Mouse (Mus musculus): ENCODE results near the gene Igtp.
"Not testable (repeated sequence)": the region's sequence is repeated elsewhere in the genome, so short reads cannot be mapped to it uniquely, and the experiment has no call there.

The Igtp gene

DNA sequence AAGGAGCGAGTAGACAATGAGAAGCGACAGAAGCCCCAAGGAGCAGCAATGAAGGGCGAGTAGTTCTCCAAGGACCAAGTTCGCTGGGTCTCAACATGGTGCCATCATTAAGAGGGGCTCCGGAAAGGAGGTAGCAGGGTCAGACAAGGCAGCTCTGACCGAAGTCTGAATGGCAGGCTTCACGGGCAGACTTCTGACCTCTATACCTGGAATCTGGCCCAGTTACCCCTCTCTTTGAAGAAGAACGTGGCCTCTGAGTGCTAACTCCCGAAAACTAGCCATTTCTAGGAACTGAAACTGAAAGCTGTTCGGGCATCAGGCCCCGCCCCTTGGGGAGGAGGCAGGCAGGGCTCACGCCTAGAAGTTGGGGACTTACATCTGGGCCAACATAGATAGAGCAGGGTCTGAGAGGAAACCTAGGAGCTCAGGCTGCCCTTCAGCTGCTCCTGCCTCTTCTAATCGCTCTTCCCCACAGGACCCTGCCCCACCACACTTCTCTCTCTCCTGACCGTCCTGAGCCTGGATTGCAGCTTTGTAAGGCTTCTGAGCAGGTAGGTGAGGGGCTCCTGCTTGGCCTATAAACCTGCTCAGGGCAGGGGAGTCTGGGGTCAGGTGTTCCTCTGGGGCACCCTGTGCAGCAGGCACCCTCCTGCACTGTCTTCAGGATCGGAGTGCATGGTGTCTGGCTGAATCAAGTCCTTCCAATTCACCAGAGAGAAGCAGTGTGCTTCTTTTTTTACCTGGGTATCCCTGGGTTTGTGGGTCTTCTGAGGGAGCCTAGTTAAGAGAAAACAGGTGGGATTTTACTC lies at the start of gene Igtp, which contains the start of gene Irgm2:
Igtp (plus strand) TSS at position 328 of the 809 bp plus-strand sequence.
Irgm2 (plus strand) TSS at position 390 of the 809 bp plus-strand sequence.
- DNase-seq (ENCODE audit: low spot score) = peak; percentile 59

DNA sequence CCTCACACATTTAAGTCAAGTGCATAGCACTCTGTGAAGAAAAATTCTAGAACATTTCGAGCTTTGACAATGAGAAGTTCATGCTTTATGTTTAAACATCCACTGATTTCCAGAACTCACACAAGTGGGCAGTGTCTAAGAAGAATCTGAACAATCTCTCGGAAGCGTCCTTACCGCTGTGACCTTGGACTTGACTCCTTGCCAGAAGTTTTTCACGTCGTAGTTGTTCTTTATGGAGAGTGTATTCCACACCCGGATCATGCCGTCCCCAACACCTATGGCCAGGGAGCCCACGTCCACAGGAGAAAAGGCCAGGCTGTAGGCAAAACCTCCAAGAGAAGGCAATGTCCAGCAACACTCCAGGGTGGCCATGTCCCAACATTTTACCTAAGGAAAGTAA lies 43.9 kb upstream of the Igtp start:
- DNase-seq (ENCODE audit: low spot score) = no peak

DNA sequence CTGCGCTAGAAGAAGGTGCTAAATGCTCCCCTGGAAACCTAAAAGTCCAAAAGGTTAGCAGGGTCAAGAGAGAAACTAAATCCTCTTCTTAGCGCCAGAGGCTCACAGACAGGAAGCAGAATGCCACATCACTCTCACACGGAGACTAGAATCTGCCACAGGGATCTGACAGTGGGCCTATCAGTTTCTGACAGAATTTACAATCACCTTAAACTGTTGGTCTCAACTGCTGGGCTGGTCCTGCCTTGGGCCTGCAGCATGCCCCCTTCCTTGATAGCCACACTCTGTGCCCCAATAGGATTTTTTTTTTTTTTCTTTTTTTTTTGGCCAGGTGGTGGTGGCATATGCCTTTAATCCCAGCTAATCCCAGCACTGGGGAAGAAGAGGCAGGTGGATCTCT lies 42.5 kb upstream of the Igtp start:
- DNase-seq (ENCODE audit: low spot score) = no peak

DNA sequence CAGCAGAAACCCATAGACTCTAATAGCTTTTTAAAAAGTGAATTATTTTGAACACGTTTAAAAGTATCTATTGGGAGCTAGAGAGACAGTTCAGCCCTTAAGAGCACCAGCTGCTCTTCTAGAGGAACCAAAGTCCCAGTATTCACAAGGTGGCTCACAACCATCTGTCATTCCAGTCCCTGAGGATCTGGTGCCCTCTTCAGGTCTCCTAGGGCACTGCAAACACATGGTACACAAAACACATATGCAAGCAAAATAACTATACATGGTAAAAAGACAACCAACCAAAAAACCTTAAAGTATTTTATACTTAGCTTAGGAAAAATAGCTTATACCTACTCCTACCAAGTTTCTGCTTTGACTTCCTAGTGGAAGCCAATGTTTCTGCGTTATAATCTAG lies 34.3 kb upstream of the Igtp start:
- no peak for DNase-seq (ENCODE audit: low spot score)

DNA sequence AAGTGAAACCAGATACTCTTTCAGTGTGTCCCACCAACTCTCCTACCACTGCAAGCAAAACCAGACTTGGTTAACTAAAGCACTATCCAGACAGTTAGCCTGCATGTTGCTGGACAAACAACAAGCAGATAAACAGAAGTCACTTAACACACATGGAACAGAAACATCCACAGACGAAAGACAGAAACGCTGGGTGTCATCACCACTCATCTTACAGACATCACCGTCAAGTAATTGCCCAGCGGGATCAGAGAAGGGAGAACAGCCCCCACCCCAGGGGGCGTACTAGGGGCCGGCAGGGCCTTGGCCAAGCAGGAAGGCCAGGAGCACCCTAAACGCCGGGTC lies 31.6 kb upstream of the Igtp start:
- DNase-seq (ENCODE audit: low spot score) = no peak

DNA sequence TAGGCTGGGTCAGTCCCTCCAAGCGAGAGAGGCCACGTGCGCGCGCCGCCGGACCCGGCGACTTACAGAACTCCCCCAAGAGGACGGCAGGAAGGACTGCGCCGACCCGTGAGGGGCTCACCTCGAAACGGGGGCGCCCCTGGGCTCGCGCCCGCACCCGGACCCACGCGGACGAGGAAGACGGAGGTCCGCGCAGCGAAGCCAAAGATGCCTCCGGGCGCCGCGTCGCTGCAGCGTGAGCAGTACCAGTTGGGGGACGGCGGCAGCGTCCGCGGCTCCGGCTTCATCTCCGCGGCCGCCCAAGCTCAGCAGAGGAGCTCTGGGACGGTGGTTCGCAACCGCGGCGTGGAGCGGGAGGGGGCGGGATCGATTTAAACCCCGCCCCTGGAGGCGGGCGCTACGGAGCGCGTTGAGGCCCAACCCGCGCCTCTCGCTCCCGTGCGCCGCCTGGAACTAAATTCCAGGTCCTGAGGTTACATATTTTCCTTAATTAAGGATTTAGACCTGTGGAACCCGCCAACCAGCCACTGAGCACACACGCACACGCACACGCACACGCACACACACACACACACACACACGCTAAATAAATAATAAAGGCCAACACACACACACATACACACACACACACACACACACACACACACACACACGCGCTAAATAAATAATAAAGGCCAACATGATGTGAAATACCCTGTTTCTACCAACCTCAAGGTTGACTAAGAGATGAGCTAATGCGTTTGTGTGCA lies 31.0 kb upstream of the Igtp start, which contains the start of gene Gemin5:
Gemin5 (minus strand) TSS at position 373 of the 749 bp plus-strand sequence.
- peak; percentile 93 for DNase-seq (ENCODE audit: low spot score)

DNA sequence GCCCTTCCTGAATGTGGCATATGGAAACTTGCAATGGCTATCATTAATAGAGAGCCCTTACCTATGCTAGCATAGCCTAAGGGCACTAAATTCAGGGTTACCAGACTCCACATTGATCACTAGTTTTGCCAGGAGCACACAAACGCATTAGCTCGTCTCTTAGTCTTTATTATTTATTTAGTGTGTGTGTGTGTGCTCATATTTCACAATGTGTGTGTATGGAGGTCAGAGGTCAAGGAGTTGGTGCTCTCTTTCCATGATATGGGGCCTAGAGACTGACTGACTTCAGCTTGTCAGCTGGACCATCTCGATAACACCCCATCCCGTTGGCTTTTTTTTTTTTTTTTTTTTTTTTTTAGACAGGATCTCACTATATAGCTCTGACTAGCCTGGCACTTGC lies 29.7 kb upstream of the Igtp start:
- no peak for DNase-seq (ENCODE audit: low spot score)

DNA sequence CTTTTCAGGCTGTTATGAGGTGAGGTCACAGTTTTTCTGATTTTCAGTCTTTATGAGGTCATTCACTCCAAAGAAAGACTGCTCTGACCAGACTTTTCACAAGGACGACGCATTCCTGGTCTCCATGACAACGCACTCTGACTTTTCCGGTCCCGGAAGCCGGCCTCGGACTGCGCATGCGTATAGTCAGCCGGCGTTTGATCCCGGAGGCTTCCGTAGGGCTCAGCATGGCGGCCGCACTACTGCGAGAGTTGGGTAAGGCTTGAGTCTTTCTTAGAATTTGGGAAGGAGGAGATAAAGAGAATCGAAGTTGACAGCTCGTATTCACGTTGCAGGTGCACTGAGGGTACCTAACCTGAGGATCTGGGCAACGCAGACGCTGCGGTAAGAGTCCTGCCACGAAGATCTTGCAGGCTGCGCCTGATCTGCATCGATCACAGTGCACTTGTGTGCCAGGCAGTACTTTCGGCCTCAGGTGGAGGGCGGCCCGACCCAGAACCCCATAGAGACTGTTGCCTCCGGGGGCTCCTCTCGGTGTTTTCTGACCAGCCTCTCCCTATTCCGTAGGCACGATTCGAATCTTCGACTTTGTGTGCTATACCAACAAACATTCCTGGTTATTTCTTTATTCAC lies 27.8 kb upstream of the Igtp start, which contains the start of gene Mrpl22:
Mrpl22 (plus strand) TSS at position 203 of the 633 bp plus-strand sequence.
- DNase-seq (ENCODE audit: low spot score) = peak; percentile 99

DNA sequence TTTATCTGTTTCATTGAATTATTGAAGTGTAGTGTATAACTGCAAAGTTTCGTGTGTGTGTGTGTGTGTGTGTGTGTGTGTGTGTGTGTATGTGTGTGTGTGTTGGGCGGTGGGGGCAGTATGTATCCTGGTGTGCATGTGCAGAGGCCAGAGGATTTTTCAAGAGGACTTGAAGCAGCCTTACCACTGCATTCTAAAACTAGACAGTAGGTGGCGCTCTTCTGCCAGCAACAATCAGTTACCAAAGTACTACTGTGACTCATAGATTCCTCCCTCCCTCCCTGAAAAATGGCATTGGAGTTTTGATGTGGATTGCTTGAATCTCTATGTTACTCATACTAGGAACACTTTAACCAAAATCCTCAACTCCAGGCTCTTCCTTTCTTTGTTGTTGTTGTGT lies 19.8 kb upstream of the Igtp start:
- DNase-seq (ENCODE audit: low spot score) = peak; percentile 89

DNA sequence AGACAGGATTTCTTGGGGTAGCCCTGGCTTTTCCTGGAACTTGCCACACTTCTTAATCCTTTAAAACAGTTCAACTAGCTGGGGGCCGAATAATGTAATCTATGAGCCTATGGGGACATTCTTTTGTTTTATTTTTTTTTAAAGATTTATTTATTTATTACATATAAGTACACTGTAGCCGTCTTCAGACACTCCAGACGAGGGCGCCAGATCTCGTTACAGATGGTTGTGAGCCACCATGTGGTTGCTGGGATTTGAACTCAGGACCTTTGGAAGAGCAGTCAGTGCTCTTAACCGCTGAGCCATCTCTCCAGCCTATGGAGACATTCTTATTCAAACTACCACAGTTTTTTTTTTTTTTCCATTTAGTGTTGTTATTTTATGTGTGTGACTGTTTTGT lies 19.4 kb upstream of the Igtp start:
- not testable (repeated sequence) for DNase-seq (ENCODE audit: low spot score)

DNA sequence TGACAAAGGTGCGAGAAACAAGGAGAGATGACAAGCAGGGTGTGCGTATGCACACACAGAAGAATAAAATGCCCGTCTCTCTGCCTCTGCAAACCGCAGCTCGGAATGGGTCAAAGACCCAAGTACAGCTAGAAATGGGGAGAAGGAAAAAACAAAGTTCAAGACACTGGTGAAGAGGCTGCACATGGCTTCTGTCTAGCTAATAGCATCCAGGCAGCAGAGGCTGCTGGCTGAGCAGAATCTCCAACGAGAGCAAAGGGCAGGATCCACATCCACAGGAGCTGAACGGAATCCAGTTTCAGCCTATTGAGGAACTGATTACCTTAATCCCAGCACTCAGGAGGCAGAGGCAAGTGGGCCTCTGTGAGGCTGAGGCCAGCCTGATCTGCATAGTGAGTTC lies 18.6 kb upstream of the Igtp start:
- no peak for DNase-seq (ENCODE audit: low spot score)

DNA sequence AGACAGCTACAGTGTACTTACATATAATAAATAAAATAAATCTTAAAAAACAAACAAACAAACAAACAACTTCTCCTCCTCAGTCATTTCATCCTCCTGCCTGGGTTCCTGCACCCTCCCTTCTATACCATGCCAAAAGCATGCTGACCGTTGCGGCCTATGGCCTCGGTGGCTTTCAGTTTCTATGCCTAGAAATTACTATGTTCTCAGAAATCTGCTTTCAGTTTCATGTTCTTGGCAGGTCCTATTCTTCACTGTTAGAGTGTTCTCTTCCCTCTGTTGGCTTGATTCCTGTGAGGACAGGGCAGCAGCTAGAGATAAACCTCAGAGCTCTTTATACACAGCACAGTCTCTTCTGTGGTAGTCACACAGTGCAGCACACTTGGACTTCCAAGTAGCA lies 15.8 kb upstream of the Igtp start:
- no peak for DNase-seq (ENCODE audit: low spot score)

DNA sequence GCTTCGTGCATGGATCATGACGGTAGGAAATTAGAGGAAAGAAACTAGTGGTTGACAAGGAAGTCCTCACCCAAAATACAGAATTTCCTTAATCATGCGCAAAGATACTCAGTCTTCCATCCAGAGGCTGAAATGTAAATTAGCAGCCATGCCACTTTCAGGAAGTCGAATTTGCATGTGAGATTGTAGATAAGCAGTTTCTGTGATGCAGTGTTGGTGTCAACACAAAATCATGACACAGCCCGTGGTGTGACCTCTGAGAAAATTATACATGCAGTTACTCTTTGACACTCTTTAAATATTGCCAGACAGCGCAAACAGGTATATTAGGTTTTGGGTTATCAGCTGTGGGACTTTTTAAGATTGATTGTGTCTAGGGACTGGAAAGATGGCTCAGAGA lies 9.7 kb upstream of the Igtp start:
- DNase-seq (ENCODE audit: low spot score) = no peak

DNA sequence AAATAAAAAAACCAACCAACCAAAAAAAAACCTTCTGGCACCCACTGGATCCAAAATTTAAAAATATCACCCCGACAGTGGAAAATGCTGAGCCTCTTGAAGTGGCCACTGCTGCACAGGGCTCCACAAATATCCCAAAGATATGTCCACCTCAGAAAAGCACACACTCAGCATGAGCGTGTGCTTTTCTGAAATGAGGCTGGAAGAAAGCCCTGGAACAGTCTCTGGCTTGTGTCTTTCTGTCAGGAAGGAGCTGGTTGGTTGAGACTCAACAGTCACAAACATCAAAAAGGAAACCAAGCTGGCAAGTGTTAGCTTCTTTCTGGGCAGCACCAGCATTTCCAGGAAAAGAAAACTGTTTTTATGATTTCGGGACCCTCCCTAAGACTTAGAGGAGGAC lies 6.0 kb upstream of the Igtp start:
- no peak for DNase-seq (ENCODE audit: low spot score)

DNA sequence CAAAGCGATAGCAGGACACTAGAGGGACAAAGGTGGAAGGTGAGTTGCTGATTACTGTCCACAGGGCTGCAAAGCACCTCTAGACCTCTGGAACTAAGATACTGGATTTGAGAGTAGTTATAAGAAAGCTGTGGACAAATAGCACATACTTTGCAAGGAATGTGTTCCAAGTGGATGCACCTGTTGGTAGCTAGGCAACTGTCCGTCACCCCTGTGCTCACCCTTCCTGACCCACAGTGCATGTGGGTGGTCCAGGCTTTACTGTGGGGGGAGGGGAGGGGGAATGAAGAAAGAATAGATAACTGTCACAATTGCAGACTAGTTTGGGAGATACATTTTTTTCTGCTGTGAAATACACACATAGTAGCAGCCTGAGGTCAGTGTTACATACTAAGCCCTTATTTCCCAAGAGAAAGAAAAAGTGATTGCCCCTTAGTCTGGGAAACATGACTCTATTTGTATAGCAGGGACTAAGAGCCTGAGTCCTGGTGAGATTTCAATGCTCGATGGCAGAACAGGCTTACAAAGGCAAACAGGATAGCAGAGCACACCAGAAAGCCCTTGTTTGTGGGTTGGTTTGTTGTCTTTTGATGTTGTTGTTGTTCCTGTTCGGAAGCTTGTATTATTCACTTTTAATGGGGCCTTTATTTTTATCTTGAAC lies 5.4 kb upstream of the Igtp start:
- no peak for DNase-seq (ENCODE audit: low spot score)

DNA sequence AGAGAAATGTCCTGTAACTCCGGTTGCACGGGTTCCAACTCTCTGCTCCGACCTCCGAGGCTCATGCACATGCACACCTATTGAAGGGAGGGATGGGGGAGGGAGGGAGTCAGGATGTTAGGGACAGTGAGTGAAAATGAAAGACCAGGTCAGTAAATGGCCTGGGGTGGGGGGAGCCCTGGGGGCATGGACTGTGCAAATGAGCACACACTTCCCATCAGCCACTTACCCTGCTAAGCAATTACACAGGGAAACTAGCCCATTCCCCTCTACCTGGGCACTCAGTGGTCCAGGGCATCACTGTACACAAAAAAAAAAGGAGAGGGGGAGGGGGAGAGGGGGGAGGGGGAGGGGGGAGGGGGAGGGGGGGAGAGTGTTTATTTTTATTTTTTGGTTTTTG lies 693 bp upstream of the Igtp start:
- no peak for DNase-seq (ENCODE audit: low spot score)

DNA sequence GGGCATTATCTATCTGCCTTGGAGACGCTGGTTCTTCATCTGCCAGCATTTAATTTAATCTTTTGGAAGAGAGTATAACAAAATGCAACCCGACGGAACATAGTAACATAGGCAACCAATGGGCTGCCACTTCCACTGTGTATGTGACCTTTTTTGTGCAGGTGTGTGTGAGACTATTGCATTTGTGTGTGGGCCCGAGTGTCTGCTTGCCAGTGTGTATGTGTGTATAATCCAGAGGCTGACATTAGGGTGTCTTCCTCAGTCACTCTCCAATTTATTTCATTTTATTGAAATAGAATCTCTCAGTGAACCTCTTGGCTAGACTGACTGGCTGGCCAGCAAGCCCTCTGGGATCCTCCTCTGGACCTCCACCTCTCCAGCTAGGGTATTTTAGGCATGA lies 870 bp downstream of the Igtp start:
- DNase-seq (ENCODE audit: low spot score) = no peak

DNA sequence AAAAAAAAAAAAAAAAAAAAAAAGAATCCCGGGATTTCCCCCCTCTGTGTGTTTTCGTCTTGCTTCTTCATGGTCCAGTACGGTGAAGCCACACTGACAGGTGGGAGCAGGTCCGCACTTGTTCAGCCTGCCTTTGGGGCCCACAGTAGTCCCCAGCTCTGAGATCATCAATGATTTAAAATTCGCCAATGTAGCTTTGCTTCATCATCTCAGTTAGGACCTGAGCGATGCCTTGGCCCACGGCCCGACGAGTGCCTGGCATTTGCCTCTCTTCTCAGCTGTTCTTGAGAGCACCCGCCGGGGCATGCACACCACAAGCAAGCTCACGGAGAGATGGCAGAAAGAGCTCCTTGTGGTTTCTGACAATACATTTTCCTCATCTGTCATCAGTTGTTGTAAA lies 1.7 kb downstream of the Igtp start:
- no peak for DNase-seq (ENCODE audit: low spot score)

DNA sequence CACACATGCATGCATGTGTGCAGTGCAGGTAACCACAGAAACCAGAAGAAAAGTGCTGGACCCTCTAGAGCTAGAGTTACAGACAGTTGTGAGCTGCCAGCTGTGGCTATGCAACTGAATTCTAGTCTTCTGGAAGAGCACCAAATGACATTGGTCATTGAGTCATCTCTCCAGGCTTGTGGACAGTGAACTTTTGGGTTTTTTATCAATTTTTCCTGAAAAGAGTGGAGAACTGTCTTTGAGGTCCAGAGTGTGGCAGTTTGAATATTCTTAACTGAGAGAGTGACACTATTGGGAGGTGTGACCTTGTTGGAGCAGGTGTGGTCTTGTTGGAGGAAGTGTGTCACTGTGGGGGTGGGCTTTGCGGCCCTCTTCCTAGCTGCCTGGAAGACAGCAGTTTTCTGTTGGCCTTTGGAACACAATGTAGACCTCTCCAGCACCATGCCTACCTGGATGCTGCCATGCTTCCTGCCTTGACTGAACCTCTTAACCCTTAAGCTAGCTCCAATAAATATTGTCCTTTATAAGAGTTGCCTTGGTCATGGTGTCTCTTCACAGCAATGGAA lies 11.0 kb downstream of the Igtp start:
- DNase-seq (ENCODE audit: low spot score) = no peak

DNA sequence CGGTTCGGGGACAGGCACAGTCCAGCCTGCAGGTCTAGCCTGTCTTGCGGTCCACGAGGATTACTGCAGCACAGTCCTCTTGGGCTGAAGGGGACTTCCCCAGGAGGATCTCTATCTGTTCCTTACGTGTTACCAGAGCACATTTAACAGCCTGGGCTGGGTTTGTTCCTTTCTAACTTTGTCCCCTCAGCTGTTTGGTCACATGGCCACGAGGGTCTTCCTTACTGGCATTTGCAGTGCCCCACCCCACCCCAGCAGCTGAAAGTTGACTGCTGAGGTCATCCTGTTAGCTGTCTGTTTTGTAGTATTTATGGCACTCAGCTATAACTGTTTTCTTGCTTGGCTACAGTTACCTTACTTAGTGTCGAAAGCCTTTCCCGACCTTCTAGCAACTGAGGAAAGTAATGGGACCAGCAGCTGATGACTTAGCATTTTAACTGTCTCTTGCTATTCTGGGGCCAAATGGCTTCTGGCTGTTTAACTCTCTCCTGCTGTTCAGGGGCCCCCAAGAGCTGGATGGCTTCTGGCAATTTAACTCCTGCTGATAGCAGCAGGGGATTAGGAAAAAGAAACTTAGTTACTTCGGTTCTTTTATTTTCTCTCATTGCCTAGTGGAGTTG lies 11.8 kb downstream of the Igtp start:
- DNase-seq (ENCODE audit: low spot score) = no peak

DNA sequence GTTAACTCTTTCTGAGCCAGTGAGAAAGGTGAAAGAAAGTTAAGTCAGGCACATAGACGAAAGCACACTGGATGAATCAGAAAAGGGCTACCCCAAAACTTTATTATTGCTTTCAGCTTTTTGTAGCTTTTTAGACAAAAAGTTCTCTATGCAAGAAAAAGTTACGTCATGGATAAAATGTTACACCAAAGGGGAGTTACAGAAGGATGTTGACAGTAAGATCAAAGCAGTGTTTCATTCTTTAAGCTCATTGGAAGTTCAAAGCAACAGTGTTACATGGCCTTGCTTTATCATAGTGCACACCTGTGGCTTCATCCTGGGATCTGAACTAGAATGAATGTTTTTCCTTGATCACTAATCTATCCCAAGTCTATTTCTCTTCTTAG lies 12.3 kb downstream of the Igtp start:
- DNase-seq (ENCODE audit: low spot score) = no peak
